Mouse (Mus musculus): ENCODE data around the gene Odf4.

GRCm38 (mm10) chr11:68893911-68894464 is 32.9 kb downstream of the Odf4 start:
- no peak for TF ChIP-seq CTCF (IDR thresholded peaks at IDR 0.05; ENCODE audit: borderline replicate concordance, extremely low read depth, insufficient read depth, insufficient read length)
- no peak for TF ChIP-seq POLR2A (IDR thresholded peaks at IDR 0.05; ENCODE audit: borderline replicate concordance, extremely low read depth, insufficient read depth, insufficient read length, poor library complexity, severe bottlenecking)
